Mouse (Mus musculus) limb, embryonic 10.5 days (tissue): ENCODE measurements around the gene Dnajb14. TPM values are rescaled to one million over a fixed set of nuclear protein-coding genes. Genes with fewer than 3 reads are reported as not detected.

Experiments
- DNase-seq: peaks from one replicate; pipeline ENCODE4 v3.0.0-alpha.2; 2017; ENCODE audit warnings: low spot score
- H3K27ac ChIP-seq: fragments of 300-500 bp; sonication (generic); 2 replicates; pipeline ENCODE4 v1.5.1; 2016; ENCODE audit warnings: mild to moderate bottlenecking
- H3K27me3 ChIP-seq: fragments of 300-500 bp; sonication (generic); 2 replicates; pipeline ENCODE4 v1.6.1; 2016; ENCODE audit warnings: low read depth, mild to moderate bottlenecking; ENCODE audit not compliant: poor library complexity, severe bottlenecking
- H3K36me3 ChIP-seq: fragments of 300-500 bp; sonication (generic); 2 replicates; pipeline ENCODE4 v1.6.1; 2016; ENCODE audit warnings: mild to moderate bottlenecking, moderate library complexity
- H3K4me1 ChIP-seq: fragments of 300-500 bp; sonication (generic); 2 replicates; pipeline ENCODE4 v1.6.1; 2016
- H3K4me3 ChIP-seq: fragments of 300-500 bp; sonication (generic); 2 replicates; pipeline ENCODE4 v1.5.1; 2016; ENCODE audit warnings: mild to moderate bottlenecking, moderate library complexity
- H3K9me3 ChIP-seq: fragments of 300-500 bp; sonication (generic); replicated peaks from 2 replicates; pipeline ENCODE4 v1.6.1; 2016; ENCODE audit warnings: mild to moderate bottlenecking
- WGBS: fragments of 180-500 bp; shearing (Covaris S2); methylation state at CpG from one replicate; pipeline ENCODE4 v1.1.7; 2016; 5-methylcytosine and 5-hydroxymethylcytosine counted together
- polyA plus RNA-seq: library from polyadenylated mRNA; unstranded; fragments of >200 nt; fragmentation: Nextera tagmentation; extraction: Ambion mirVana; gene quantifications from 2 replicates; pipeline ENCODE4 v1.2.1, GENCODE M21; 2016

Gene Dnajb14
- polyA plus RNA-seq, 1 experiment from 2014 or later, result 6.8 TPM

DNA sequence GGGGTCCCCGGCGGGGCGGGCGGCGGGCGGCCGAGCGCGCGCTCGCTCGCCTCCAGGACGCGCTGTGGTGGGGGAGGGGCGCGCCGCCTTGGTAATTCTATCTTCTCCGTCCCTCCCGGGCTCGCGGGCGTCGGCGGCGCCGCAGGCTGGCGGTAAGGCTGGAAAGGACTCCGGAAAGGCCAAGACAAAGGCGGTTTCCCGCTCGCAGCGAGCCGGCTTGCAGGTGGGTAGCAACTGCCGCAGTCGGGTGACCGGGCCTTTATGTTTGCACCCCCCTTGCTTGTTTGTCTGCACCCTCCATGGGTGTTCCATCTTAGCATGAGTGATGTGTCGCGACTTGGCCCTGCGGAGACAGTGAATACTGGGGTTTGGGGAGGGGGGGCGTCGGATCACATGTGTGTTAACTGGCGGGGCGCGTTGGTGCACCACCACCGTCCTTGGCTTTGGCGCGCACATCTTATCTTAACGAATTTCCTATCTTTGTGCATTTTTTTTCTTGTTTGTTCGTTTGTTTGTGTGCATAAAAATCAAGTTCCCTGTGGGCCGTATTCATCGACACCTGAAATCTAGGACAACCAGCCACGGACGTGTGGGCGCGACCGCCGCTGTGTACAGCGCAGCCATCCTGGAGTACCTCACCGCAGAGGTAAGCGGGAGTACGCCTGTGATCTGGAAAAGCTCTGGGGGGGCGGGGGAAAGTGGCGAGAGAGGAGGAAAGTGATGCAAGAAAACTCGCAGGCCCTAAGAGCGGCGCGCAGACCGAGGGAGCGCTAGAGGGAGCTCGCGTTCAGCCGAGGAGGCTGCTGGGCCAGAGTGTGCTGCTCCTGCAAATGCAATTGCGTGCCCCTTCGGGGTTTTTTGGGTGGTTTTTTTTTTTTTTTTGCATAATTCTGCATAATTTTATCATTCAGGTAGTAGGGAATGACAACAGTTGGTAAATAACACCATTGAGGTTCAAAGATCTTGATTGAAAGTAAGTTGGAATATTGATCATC lies 2.2 kb upstream of the Dnajb14 start:
- H3K4me1 ChIP-seq, result peaks cover 28% of the 10 kb centered on the region
- peak overlapping the region; percentile 99 for H3K27ac ChIP-seq
- DNase-seq, result peak; percentile 89
- H3K9me3 ChIP-seq, result no peaks in the 10 kb centered on the region
- peak overlapping the region; percentile 87 for H3K4me3 ChIP-seq
- WGBS, result under 1% methylated on average over 61 of the region's 74 CpGs
- peaks cover 16% of the 10 kb centered on the region for H3K36me3 ChIP-seq
- H3K27me3 ChIP-seq, result no peaks in the 10 kb centered on the region

DNA sequence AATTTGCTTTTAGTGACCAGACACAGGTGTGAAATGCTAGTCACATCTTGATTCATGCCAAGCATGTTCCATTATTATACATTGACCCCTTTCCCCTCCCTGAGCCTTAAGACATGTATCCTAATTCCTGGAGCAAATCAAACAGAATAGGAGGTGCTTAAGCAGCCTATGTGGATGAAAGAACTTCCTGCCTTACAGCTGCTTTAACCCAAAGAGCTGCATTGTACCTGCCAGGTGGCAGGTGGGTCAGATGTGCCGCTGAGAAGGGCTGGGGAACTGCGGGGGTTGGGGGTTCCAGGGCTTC lies 390 bp upstream of the Dnajb14 start:
- 4% methylated on average over 2 of the region's 2 CpGs for WGBS
- Histone ChIP-seq H3K4me3 (peak overlapping the region; percentile 78), H3K4me1 (peaks cover 28% of the 10 kb centered on the region), H3K36me3 (peaks cover 16% of the 10 kb centered on the region), H3K9me3 (no peaks in the 10 kb centered on the region), H3K27me3 (no peaks in the 10 kb centered on the region), H3K27ac (peak overlapping the region; percentile 97)
- peak; percentile 32 for DNase-seq

DNA sequence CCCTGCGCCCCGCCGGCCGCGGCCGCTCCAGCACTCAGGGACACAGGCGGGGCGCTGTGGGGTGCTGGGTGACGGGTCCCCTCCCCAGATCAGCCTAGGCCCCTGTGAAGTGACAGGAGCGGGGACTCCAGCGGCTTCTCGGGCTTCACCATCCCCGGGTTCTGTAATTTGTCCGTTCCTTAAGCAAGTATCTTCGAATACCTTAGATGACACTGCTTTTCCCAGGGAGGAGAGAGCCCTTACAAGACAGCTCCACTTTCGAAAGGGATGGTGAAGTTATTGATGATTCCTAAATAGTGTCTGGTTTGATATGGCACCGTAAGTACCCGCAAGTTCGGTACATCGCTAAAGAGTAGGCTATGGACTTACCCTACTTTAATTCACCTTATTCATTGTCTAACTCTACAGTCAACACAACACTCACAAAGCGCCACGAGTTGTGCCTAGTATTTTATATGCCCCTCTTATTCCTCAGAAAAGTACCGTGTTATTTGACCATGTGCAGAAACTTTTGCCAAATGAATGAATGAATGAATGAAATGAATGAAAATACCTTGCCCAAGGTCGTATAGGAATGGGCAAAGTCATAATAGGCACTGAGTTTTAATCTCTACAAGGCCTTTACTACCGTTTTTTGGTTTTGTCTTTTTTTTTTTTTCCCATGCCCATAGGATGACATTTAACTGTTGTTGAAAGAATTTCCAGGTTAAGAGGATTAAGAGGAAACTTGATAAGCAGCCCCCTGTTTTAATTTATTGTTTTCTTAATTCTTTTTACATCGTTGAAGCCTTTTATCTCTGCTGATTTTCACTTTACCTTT lies 829 bp downstream of the Dnajb14 start:
- Histone ChIP-seq H3K4me1 (peaks cover 26% of the 10 kb centered on the region), H3K4me3 (peak overlapping the region; percentile 78), H3K9me3 (no peaks in the 10 kb centered on the region), H3K27me3 (no peaks in the 10 kb centered on the region), H3K36me3 (peaks cover 16% of the 10 kb centered on the region), H3K27ac (peak overlapping the region; percentile 97)
- WGBS, result 5% methylated on average over 25 of the region's 26 CpGs
- DNase-seq, result no peak

DNA sequence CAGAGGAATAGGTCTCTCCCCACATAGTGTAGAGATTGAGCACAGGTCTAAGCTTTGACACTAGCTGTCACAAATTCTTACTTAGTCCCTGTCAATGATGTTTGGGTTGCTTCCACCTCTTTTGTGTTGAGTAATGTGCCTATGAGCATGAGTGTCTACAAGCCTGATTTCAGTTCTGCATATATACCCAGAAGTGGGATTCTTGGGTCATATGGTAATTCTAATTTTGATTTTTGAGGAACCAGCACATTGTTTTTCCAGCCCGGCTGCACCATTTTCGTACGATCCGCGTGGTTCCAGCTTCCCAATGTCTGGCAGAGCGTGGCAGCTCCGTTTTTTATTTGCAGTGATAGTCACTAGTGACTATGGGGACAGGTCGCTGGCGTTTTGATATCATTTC lies 1.9 kb downstream of the Dnajb14 start:
- WGBS, result 94% methylated on average over 9 of the region's 9 CpGs
- no peaks in the 10 kb centered on the region for H3K27me3 ChIP-seq

DNA sequence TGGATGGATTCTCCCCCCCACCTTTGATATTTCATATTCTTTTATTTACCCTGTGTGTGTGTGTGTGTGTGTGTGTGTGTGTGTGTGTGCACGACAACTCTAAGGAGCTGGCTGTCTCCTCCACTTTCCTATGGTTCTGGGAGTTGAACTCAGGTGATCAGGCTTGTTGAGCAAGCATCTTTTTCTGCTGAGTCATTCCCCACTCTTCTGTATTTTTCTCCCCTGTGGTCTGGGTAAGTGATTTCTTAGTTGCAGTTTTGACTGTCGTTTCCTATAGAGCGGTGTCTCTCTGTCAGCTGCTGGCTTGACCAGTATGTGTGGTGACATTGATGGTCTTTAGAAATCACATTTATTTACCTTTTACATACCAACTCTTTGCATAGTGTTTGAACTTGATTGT lies 11.8 kb downstream of the Dnajb14 start:
- Histone ChIP-seq H3K27me3 (no peaks in the 10 kb centered on the region), H3K27ac (no peak overlapping the region), H3K36me3 (peaks cover 11% of the 10 kb centered on the region), H3K9me3 (no peaks in the 10 kb centered on the region), H3K4me3 (no peak overlapping the region), H3K4me1 (no peaks in the 10 kb centered on the region)
- 89% methylated on average over 3 of the region's 3 CpGs for WGBS
- DNase-seq, result no peak

More for the DNA sequence above, 1.9 kb downstream of the Dnajb14 start:
- Histone ChIP-seq H3K36me3 (peaks cover 16% of the 10 kb centered on the region), H3K27ac (no peak overlapping the region), H3K4me3 (no peak overlapping the region), H3K4me1 (peaks cover 19% of the 10 kb centered on the region), H3K9me3 (no peaks in the 10 kb centered on the region)
- no peak for DNase-seq

DNA sequence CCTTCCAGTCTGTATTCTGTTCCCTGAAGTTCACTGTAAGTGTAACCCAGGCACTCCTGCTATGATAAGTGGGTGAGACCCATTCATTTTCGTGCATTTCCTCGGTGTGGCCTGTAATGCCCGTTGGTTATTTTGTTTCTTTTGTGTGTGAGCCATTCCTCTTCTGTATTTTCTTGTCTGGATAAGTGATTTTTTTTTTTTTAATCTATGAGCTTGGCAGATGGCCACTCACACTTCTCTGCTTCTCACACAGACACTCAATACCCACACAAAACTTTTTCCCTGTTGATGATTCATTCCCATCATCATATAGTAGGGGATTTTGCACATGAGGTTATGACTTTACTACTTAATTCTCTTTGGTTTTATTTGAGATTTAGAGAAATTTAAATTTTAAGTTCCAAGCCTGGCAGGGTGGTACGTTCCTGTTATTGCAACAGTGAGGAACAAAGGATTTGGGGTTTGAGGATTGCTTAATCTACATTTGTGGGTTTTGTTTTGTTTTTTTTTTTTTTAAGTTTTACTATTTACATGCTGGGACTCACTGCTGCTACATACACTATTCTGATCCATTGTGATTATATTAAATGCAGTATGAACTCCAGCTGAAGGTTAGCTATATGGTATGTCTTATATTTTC lies 12.8 kb downstream of the Dnajb14 start:
- WGBS, result 90% methylated on average over 4 of the region's 4 CpGs
- DNase-seq, result no peak
- no peak overlapping the region for H3K4me3 ChIP-seq
- no peaks in the 10 kb centered on the region for H3K4me1 ChIP-seq
- no peak overlapping the region for H3K27ac ChIP-seq
- H3K9me3 ChIP-seq, result no peaks in the 10 kb centered on the region
- peaks cover 11% of the 10 kb centered on the region for H3K36me3 ChIP-seq
- H3K27me3 ChIP-seq, result no peaks in the 10 kb centered on the region

DNA sequence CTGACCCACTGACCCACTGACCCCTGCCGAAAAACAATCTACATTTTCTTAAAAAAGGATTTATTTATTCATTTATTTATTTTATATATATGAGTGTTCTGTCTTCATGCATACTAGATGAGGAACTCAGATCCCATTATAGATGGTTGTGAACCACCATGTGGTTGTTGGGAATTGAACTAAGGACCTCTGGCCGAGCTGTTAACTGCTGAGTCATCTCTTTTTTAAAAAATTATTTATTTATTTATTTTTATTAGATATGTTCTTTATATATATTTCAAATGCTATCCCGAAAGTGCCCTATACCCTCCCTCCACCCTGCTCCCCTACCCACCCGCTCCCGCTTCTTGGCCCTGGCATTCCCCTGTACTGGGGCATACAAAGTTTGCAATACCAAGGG lies 13.6 kb downstream of the Dnajb14 start:
- Histone ChIP-seq H3K36me3 (peaks cover 11% of the 10 kb centered on the region), H3K4me1 (no peaks in the 10 kb centered on the region), H3K27me3 (no peaks in the 10 kb centered on the region), H3K27ac (no peak overlapping the region), H3K9me3 (no peaks in the 10 kb centered on the region), H3K4me3 (no peak overlapping the region)
- no peak for DNase-seq
- WGBS, result 90% methylated on average over 5 of the region's 5 CpGs

DNA sequence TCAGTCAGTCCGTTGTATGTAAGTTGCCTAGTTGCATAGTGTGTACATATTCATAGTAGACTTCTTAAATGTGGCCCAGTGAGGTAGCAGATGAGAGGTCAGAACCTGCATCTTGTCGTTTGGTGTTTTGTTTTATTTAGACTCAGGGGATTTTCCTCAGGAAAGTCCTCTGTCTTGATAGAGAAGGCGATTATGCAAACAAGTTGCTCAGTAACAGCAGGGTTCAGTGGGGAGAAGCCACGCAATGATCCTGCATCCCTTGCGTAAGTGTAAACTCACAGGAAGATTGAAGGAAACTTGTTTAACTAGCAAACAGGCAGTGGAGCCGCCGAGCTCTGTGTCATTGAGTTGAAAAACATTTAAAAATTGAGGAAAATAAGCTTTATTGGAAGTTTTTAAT lies 20.5 kb downstream of the Dnajb14 start:
- DNase-seq, result peak; percentile 6
- Histone ChIP-seq H3K27ac (no peak overlapping the region), H3K36me3 (peaks cover 21% of the 10 kb centered on the region), H3K27me3 (no peaks in the 10 kb centered on the region), H3K9me3 (no peaks in the 10 kb centered on the region), H3K4me1 (no peaks in the 10 kb centered on the region), H3K4me3 (no peak overlapping the region)
- 81% methylated on average over 7 of the region's 7 CpGs for WGBS

DNA sequence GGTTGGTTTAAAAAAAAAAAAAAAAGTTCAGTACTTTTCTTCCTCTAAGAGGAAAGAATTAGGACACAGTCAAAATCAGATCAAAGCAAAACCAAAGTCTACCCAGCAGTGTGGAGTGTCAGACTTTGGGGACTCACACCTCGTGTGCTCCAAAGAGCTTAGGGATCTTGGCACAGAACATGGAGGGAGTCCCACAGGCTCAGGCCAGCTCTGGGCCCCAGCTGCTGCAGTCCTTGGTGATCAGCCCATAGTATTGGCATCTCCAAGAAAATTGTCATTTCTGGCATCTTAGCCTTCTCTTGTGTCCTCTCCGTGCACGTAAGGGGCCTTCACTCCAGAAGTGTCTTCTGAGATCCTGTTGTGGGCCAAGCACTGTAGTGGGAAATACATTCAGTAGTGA lies 23.6 kb downstream of the Dnajb14 start:
- Histone ChIP-seq H3K9me3 (no peaks in the 10 kb centered on the region), H3K4me1 (no peaks in the 10 kb centered on the region), H3K36me3 (peaks cover 41% of the 10 kb centered on the region), H3K4me3 (no peak overlapping the region), H3K27me3 (no peaks in the 10 kb centered on the region), H3K27ac (no peak overlapping the region)
- no peak for DNase-seq
- 83% methylated on average over 3 of the region's 3 CpGs for WGBS

DNA sequence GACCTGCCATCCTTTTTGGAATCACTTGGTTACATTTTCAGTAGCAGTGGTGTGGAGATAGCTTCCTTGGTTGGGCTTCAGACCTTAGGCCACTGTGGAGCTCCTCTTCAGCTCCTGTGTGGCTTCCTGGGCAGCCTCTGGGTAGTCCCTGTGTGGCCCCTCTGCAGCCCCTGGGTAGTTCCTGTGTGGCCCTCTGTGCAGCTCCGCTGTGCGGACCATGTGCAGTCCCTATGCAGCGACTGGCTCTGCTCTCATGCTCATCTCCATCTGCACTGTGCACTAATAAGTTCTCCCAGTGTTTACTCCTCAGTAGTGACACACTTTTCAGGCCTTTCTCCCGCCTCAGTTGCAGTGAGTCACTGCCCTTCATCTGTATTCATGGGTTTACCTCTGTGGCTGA lies 24.6 kb downstream of the Dnajb14 start:
- H3K36me3 ChIP-seq, result peaks cover 41% of the 10 kb centered on the region
- H3K27me3 ChIP-seq, result no peaks in the 10 kb centered on the region
- H3K27ac ChIP-seq, result no peak overlapping the region
- no peaks in the 10 kb centered on the region for H3K9me3 ChIP-seq
- 94% methylated on average over 4 of the region's 4 CpGs for WGBS
- H3K4me1 ChIP-seq, result no peaks in the 10 kb centered on the region
- DNase-seq, result no peak
- H3K4me3 ChIP-seq, result no peak overlapping the region

DNA sequence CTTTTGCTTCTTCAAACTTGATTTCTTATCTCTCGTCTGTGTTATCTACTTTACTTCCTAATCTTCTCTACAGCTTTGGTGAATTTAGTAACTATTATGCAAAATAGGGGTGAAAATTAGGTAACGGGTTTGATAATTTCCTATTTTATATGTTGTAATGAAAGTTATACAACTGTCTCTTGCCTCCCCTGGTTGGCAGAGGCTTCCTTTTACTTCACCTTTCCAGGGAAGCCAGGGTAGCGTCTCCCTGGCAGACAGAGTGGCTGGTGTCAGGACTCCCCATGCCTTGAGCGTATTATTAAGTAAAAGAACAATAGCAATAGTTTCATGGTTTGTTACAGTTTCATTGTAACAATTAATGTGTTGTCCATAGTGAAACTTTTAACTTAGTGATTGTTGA lies 26.3 kb downstream of the Dnajb14 start:
- WGBS, result 95% methylated on average over 4 of the region's 4 CpGs
- no peak for DNase-seq
- Histone ChIP-seq H3K4me3 (no peak overlapping the region), H3K36me3 (peaks cover 50% of the 10 kb centered on the region), H3K4me1 (no peaks in the 10 kb centered on the region), H3K27me3 (no peaks in the 10 kb centered on the region), H3K27ac (no peak overlapping the region), H3K9me3 (no peaks in the 10 kb centered on the region)

DNA sequence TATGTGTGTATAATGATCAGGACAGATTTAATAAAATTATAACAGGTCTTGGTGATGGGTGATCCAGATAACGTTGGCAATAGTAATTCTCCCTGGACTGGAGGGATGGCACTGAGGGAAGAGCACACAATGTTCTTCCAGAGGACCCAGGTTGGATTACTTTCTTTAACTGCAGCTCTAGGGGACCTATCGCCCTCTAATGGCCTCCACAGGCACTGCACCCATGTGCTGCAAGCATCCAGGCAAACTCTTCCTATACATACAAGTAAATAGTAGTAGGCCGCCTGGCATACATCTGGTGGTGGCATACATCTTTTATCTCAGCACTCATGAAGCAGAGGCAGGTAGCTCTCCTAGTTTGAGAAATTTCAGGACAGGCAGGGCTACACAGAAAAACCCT lies 27.7 kb downstream of the Dnajb14 start:
- no peak for DNase-seq
- H3K27ac ChIP-seq, result no peak overlapping the region
- no peaks in the 10 kb centered on the region for H3K4me1 ChIP-seq
- 88% methylated on average over 3 of the region's 3 CpGs for WGBS
- H3K9me3 ChIP-seq, result no peaks in the 10 kb centered on the region
- no peak overlapping the region for H3K4me3 ChIP-seq
- H3K27me3 ChIP-seq, result no peaks in the 10 kb centered on the region
- peaks cover 37% of the 10 kb centered on the region for H3K36me3 ChIP-seq

DNA sequence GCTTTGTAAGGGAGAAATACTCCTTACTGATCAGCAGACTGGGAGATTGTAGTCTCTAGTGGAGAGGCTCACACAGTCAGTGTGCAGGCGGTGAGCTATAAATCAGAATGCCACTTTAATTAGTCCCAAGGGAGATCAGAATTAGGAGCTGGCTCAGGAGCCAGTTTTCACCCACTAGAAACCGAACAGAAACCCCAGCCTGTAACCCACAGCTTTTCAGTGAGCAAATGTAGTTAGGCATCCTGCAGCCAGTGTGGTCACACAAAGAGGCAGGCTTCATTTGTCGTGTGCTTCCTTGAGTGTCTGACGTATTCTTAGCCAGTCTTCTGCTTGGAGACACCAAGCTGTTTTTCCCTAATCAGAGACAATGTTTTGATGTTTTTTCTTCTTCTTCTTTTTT lies 28.9 kb downstream of the Dnajb14 start:
- Histone ChIP-seq H3K36me3 (peaks cover 37% of the 10 kb centered on the region), H3K27ac (no peak overlapping the region), H3K4me3 (no peak overlapping the region), H3K9me3 (no peaks in the 10 kb centered on the region), H3K4me1 (no peaks in the 10 kb centered on the region), H3K27me3 (no peaks in the 10 kb centered on the region)
- 73% methylated on average over 4 of the region's 4 CpGs for WGBS
- DNase-seq, result no peak
